Mouse (Mus musculus) liver, embryonic 14.5 days (tissue): Measurements from ENCODE around the gene Desi1. TPM values are rescaled to one million over a fixed set of nuclear protein-coding genes. Genes with fewer than 3 reads are reported as not detected.

Source experiments
- ATAC-seq: fragments of 200-750 bp; cut with Nextera tagmentation; 2 replicates; pipeline ENCODE4 v1.8.0; 2017; ENCODE audit warnings: moderate number of reproducible peaks, mild to moderate bottlenecking, moderate library complexity; ENCODE audit not compliant: insufficient read depth
- DNase-seq, 3 experiments: peaks; one replicate each; pipeline ENCODE4 v3.0.0-alpha.2; 2012 to 2013; ENCODE audit warnings: low read depth in 3 of 3, low spot score in 3 of 3
- H3K27ac ChIP-seq: fragments of 300-500 bp; sonication (generic); 2 replicates; pipeline ENCODE4 v1.5.1; 2014; ENCODE audit warnings: moderate library complexity, mild to moderate bottlenecking, control low read depth, inconsistent platforms
- H3K27me3 ChIP-seq: fragments of 300-500 bp; sonication (generic); 2 replicates; pipeline ENCODE4 v1.6.1; 2014; ENCODE audit warnings: mild to moderate bottlenecking, low read length, moderate library complexity; ENCODE audit not compliant: control insufficient read depth, insufficient read depth
- H3K36me3 ChIP-seq: fragments of 300-500 bp; sonication (generic); replicated peaks from 2 replicates; pipeline ENCODE4 v1.6.1; 2014; ENCODE audit warnings: low read depth; ENCODE audit not compliant: control insufficient read depth, insufficient read depth
- H3K4me1 ChIP-seq, 2 experiments: fragments of 200-500 bp in 1 of 2; fragments of 300-500 bp in 1 of 2; sonication (generic) in 1 of 2; replicated peaks; 2 replicates each; pipeline ENCODE4 v1.6.1; 2012 to 2014; ENCODE audit warnings: antibody characterized with exemption in 1 of 2, inconsistent platforms in 1 of 2, low read length in 1 of 2; ENCODE audit not compliant: control insufficient read depth in 2 of 2, insufficient read depth in 2 of 2
- H3K4me2 ChIP-seq: fragments of 300-500 bp; sonication (generic); 2 replicates; pipeline ENCODE4 v1.6.1; 2014; ENCODE audit warnings: low read depth, mild to moderate bottlenecking, control low read depth, moderate library complexity
- H3K4me3 ChIP-seq, 2 experiments: fragments of 200-500 bp in 1 of 2; fragments of 300-500 bp in 1 of 2; sonication (generic) in 1 of 2; 2 replicates each; pipeline ENCODE4 v1.5.1; 2012 to 2014; ENCODE audit warnings: low read depth in 2 of 2, low read length in 2 of 2, mild to moderate bottlenecking in 2 of 2, control low read depth in 1 of 2, inconsistent platforms in 1 of 2, moderate library complexity in 1 of 2; ENCODE audit not compliant: insufficient read depth in 1 of 2
- H3K9ac ChIP-seq: fragments of 300-500 bp; sonication (generic); replicated peaks from 2 replicates; pipeline ENCODE4 v1.6.1; 2014; ENCODE audit warnings: mild to moderate bottlenecking, control low read depth, moderate library complexity
- H3K9me3 ChIP-seq: fragments of 300-500 bp; sonication (generic); 2 replicates; pipeline ENCODE4 v1.6.1; 2016; ENCODE audit warnings: low read length, mixed read lengths; ENCODE audit not compliant: control insufficient read depth
- CTCF ChIP-seq: IDR thresholded peaks from 2 replicates; pipeline ENCODE4 v1.5.1; 2016; ENCODE audit warnings: antibody characterized with exemption, low read depth, control low read depth
- EP300 ChIP-seq: IDR thresholded peaks from 2 replicates; pipeline ENCODE4 v1.6.1; 2016; ENCODE audit warnings: antibody characterized with exemption, low read depth
- WGBS: fragments of 180-500 bp; shearing (Covaris S2); extraction: QIAGEN DNeasy Blood & Tissue Kit; methylation state at CpG from one replicate; pipeline ENCODE4 v1.1.7; 2014; ENCODE audit not compliant: insufficient replicate concordance; 5-methylcytosine and 5-hydroxymethylcytosine counted together
- polyA plus RNA-seq, 2 experiments: library from polyadenylated mRNA; depleted of rRNA in 1 of 2; stranded (reverse) in 1 of 2; unstranded in 1 of 2; fragments of >200 nt; fragmentation: Nextera tagmentation in 1 of 2; extraction: Ambion mirVana in 1 of 2; gene quantifications; 2 replicates each; pipeline versions ENCODE4 v1.2.1 to v1.2.3; 2012 to 2014

Gene Desi1
- polyA plus RNA-seq, 2 experiments: 8.6 to 9.3 TPM

DNA sequence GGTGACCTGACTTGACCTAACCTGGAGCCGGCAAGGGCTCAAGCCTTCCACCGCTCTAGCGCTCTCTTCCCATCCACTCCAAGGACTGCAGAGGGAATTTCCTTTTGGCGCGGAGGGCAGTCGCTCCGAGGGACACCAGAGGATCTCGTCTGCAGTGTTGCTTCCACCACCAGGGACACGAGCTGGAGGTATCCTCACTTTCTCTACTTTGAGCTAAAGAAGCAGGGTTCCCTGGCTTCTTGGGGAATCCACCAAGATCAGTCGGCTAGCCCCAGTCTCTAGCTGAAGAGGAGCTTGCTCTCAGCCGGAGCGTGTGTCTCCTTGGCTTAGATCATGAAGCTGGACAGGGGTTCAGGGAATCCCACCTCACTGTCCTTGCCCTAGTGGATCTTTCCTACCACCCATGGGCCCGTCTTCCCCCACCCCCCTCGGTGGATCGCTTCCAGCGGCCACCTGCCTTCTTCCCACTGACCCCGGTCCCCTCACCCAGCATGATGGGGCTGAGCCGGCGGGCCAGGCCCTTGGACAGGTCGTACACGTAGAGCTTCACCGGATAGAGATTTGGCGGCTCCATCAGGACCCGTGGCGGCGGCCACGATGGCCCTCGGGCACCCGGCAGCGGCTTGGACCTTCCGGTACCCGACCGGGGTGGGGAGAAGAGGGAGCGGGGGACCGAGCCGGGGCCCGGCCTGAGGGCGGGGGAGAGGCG lies 18.1 kb downstream of the Desi1 start:
- WGBS: under 1% methylated on average over 39 of the region's 39 CpGs
- ATAC-seq (peak; percentile 2; the same call in 1 of the 2 replicates), DNase-seq (peak in 1 of 3 experiments; percentile 23)
- peak overlapping the region; percentile 89 for H3K4me2 ChIP-seq
- H3K9me3 ChIP-seq: no peaks in the 10 kb centered on the region
- TF ChIP-seq CTCF (peak; percentile 30; the same call in 1 of the 2 replicates), EP300 (no peak)
- peaks cover 2 to 20% of the 10 kb centered on the region in 2 experiments for H3K4me1 ChIP-seq
- no peaks in the 10 kb centered on the region for H3K27me3 ChIP-seq
- peak overlapping the region; percentile 78 to 84 for H3K4me3 ChIP-seq
- peak overlapping the region; percentile 34 for H3K27ac ChIP-seq
- peak overlapping the region; percentile 87 for H3K9ac ChIP-seq
- H3K36me3 ChIP-seq: peaks cover 8% of the 10 kb centered on the region

DNA sequence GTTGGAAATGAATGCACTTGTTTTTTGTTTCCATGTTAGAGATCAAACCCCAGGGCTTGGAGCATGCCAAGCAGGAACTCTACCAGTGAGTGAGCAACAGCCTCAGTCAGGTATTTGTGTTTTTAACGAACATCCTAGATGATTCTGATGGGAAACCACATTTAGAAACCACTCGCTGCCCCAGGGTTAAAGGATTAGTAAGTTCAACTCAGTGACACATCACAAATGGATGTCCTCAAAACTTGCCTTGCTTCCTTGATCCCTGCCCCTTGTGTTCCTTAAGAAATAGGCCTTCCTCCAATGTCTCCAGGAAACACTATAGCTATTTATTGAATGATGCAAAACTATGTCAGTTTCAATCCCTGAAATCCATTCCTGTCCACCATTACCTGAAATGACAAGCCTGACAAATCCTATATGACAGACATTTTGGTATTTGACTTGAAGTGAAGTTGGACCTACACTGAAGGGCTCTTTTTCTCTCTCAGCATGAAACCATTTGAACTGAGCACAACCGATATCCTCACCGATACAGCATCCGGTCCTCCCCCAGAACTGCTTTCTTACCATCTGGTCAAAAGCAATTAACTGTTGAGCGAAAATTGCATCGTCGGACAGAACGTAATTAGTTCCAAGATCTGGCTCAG lies 18.8 kb downstream of the Desi1 start:
- no peak overlapping the region; the same call in 1 of the 2 replicates for H3K27ac ChIP-seq
- no peaks in the 10 kb centered on the region for H3K27me3 ChIP-seq
- peak overlapping the region; percentile 87 for H3K9ac ChIP-seq
- H3K9me3 ChIP-seq: no peaks in the 10 kb centered on the region
- peaks cover 6% of the 10 kb centered on the region for H3K36me3 ChIP-seq
- H3K4me3 ChIP-seq: peak overlapping the region; percentile 78 to 84
- no peak for DNase-seq
- TF ChIP-seq EP300 (no peak), CTCF (no peak)
- H3K4me2 ChIP-seq: peak overlapping the region; percentile 89
- ATAC-seq: no peak
- H3K4me1 ChIP-seq: peaks cover 2 to 20% of the 10 kb centered on the region in 2 experiments
- 15% methylated on average over 9 of the region's 9 CpGs for WGBS

DNA sequence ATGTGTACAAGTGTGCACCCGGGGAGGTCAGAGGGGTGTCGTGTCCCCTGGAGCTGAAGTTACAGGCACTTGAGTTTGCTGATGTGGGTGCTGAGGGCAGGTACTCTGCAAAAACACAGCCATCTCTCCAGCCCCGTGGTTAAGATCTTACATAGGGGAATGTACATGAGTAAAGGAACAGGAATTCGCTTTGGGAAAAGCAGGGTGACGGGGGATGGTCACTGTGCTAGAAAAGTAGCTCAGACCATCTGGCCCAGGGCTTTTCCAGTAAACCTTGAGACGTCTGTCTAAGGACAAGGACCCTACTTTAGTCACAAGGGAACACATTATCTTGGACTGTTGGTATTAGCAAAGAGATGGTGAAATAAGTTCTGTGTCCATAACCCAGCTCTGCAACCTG lies 21.7 kb downstream of the Desi1 start:
- Histone ChIP-seq H3K9me3 (no peaks in the 10 kb centered on the region), H3K27me3 (no peaks in the 10 kb centered on the region), H3K9ac (no peak overlapping the region), H3K4me3 (no peak overlapping the region), H3K27ac (no peak overlapping the region), H3K4me2 (no peak overlapping the region), H3K4me1 (peaks cover 0 to 13% of the 10 kb centered on the region in 2 experiments), H3K36me3 (no peaks in the 10 kb centered on the region)
- DNase-seq (no peak), ATAC-seq (no peak)
- TF ChIP-seq EP300: no peak
- no peak for TF ChIP-seq CTCF
- WGBS: 73% methylated on average over 6 of the region's 6 CpGs

DNA sequence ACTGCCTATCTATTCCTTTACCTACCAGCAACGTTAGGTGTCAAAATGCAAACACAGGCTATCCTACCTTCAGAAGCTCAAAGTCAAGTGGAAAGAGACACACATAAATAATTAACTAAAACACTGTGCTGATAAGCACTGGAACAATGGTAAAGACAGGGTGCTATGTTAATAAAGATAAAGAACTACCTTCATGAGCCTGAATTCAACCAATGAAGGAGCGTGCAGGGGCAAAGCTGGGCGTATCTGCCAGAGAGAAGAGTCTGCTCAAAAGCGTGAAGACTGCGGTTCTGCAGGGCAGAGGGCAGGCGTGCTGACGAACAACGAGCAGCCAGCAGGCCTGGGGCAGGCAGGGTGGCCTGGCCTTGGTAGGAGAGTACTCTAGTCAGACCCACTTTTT lies 29.4 kb downstream of the Desi1 start:
- H3K36me3 ChIP-seq: 0 out of 2 replicates have a peak, but pooled peaks cover 3% of the 10 kb centered on the region
- whole genome bisulfite sequencing: 45% methylated on average over 8 of the region's 8 CpGs
- no peak for DNase-seq

DNA sequence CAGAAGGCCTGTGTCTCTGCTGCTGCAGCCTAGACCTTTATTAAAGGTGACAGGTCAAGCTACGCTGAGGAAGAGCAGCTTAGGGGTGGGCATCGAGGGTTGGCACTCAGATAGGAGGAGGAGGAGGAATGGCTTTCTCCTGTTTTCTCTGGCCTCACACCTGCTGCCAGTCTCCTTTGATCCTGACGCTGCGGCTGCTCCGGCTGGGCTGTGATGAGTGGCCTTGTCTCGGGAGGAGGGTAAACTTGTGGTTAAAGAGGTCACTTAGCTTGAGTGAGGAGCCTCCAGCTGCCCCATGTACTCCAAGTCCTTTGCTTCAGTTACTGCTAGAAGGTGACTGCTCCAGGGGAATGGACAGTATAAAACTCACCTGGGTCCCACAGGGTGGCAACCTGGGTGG lies 39.7 kb downstream of the Desi1 start:
- DNase-seq (no peak), ATAC-seq (no peak)
- Histone ChIP-seq H3K4me1 (peaks cover 14 to 21% of the 10 kb centered on the region in 2 experiments), H3K27me3 (no peaks in the 10 kb centered on the region), H3K9ac (no peak overlapping the region), H3K27ac (no peak overlapping the region), H3K9me3 (no peaks in the 10 kb centered on the region), H3K4me3 (no peak overlapping the region), H3K36me3 (no peaks in the 10 kb centered on the region; the same call in 1 of the 2 replicates), H3K4me2 (no peak overlapping the region)
- TF ChIP-seq EP300 (no peak), CTCF (no peak)
- WGBS: 79% methylated on average over 6 of the region's 6 CpGs

More for the DNA sequence above, 29.4 kb downstream of the Desi1 start:
- Histone ChIP-seq H3K4me3 (no peak overlapping the region), H3K9ac (no peak overlapping the region), H3K4me1 (peaks cover 4 to 7% of the 10 kb centered on the region in 2 experiments), H3K4me2 (no peak overlapping the region), H3K27ac (no peak overlapping the region), H3K9me3 (no peaks in the 10 kb centered on the region), H3K27me3 (no peaks in the 10 kb centered on the region)
- ATAC-seq: peak; percentile 70
- TF ChIP-seq EP300 (no peak), CTCF (no peak)
